Mouse (Mus musculus) B cell, adult 62 days (primary cell): ENCODE data around the gene Mrps10. TPM values are rescaled to one million over a fixed set of nuclear protein-coding genes. Genes with fewer than 3 reads are reported as not detected.

Experiments used
- total RNA-seq: library from RNA; stranded (reverse); gene quantifications from 4 replicates; pipeline ENCODE4 v1.2.4, GENCODE M21; 2023

The Mrps10 gene
- total RNA-seq: 19.6 to 22.4 TPM (median 20.6 TPM) in 4 replicates

GRCm38 (mm10) chr17:47368401-47369086 is at the start of gene Mrps10:
Mrps10 (plus strand) TSS chr17:47368887.

GRCm38 (mm10) chr17:47385145-47385544 is 16.5 kb downstream of the Mrps10 start, which contains the start of gene Guca1b:
Guca1b (plus strand) TSS chr17:47385393.

GRCm38 (mm10) chr17:47400451-47400850 is 31.8 kb downstream of the Mrps10 start, which contains the start of gene Guca1a:
Guca1a (minus strand) TSS chr17:47400584.

Other genes with a start within 250 kb of the Mrps10 start
- gene Guca1b, start 16.5 kb downstream of the Mrps10 start, total RNA-seq: 1.1 to 1.8 TPM (median 1.4 TPM) in 4 replicates
- 0.91 TPM in 1 of 4 replicates, not detected in the others for gene Guca1a, start 31.7 kb downstream of the Mrps10 start, total RNA-seq
- gene AI661453, start 67.7 kb downstream of the Mrps10 start, total RNA-seq: not detected in 4 replicates
- gene 1700001C19Rik, start 68.5 kb downstream of the Mrps10 start, total RNA-seq: not detected in 4 replicates
- gene Taf8, start 133.4 kb downstream of the Mrps10 start, total RNA-seq: 76.6 to 85.3 TPM (median 77.8 TPM) in 4 replicates
- 147 to 192 TPM (median 161 TPM) in 4 replicates for gene Ccnd3, start 136.2 kb downstream of the Mrps10 start, total RNA-seq
- 13.3 to 15.3 TPM (median 14.3 TPM) in 4 replicates for gene Bysl, start 242.6 kb downstream of the Mrps10 start, total RNA-seq
- 61.8 to 75.2 TPM (median 65.8 TPM) in 4 replicates for gene Med20, start 242.7 kb downstream of the Mrps10 start, total RNA-seq
- gene Gm20517, start 242.7 kb downstream of the Mrps10 start, total RNA-seq: 2.9 to 7.7 TPM (median 6.3 TPM) in 4 replicates